In the genomic region with DNA sequence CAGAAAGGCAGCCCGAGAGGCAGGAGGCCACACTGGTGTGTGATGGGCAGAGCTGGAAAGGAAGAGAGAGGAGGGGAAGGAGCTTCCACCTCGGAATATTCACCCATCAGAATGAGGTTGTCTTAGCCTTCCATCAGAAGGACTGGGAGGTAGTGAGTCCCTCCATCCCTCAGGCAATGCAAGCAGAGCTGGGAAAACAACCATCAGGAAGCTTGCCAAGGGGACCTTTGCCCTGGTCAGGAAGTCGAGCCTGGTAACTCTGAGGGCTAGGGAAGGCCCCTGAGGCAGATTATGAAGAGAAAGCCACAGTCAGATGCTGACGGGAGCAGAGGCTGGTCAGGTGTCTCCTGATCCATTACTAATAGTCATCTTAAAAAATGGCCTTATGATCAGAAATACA, we compare ENCODE assay signal across 8 mouse cellular contexts. TPM values are rescaled to one million over a fixed set of nuclear protein-coding genes. Genes with fewer than 3 reads are reported as not detected.
DNase-seq lines count a peak whose midpoint lies in the region; ATAC-seq and TF ChIP-seq lines count a peak whose summit lies in the region.

No protein-coding gene starts in this region.

- TF ChIP-seq POLR2A in heart, adult 2 months (IDR thresholded peaks at IDR 0.05; ENCODE audit: insufficient read depth, low read depth, low read length), result no peak

- H3K27ac ChIP-seq in heart, adult 2 months, result peak overlapping the region; percentile 30; the same call in 1 of the 2 replicates
- H3K27ac ChIP-seq in heart, embryonic 15.5 days, result peak overlapping the region; percentile 63
- H3K27ac ChIP-seq in limb, embryonic 10.5 days, result peak overlapping the region; percentile 82

- TF ChIP-seq EP300 in heart, adult 2 months (IDR thresholded peaks at IDR 0.05; ENCODE audit: insufficient read depth, low read depth, low read length), result no peak

- no peaks in the 10 kb centered on the region for H3K36me3 ChIP-seq in heart, adult 2 months (ENCODE audit: control insufficient read depth, insufficient read depth, low read length)
- H3K36me3 ChIP-seq in heart, embryonic 15.5 days, result no peaks in the 10 kb centered on the region; the same call in 1 of the 2 replicates
- peaks cover 7% of the 10 kb centered on the region; the same call in 1 of the 2 replicates for H3K36me3 ChIP-seq in limb, embryonic 10.5 days

- 29% methylated on average over 4 of the region's 4 CpGs for WGBS in heart, adult 2 months
- WGBS in heart, embryonic 15.5 days, result 25% methylated on average over 4 of the region's 4 CpGs
- 21% methylated on average over 4 of the region's 4 CpGs for WGBS in limb, embryonic 10.5 days

- no peak overlapping the region for H3K9ac ChIP-seq in heart, adult 2 months (ENCODE audit: low read depth, low read length)
- no peak overlapping the region for H3K9ac ChIP-seq in heart, embryonic 15.5 days

- H3K4me1 ChIP-seq in heart, adult 2 months (ENCODE audit: control insufficient read depth, insufficient read depth, low read length), result peaks cover 13% of the 10 kb centered on the region
- peaks cover 37% of the 10 kb centered on the region for H3K4me1 ChIP-seq in heart, embryonic 15.5 days (replicated peaks)
- peaks cover 61% of the 10 kb centered on the region for H3K4me1 ChIP-seq in limb, embryonic 10.5 days

- no peaks in the 10 kb centered on the region for H3K9me3 ChIP-seq in heart, embryonic 15.5 days (replicated peaks)
- no peaks in the 10 kb centered on the region for H3K9me3 ChIP-seq in limb, embryonic 10.5 days (replicated peaks)

- DNase-seq in heart, adult 2 months, result peak in 1 of 2 experiments; percentile 39
- DNase-seq in heart, postnatal 10 days, result no peak
- DNase-seq in 3T3-L1 (ENCODE audit: low read depth, low spot score), result peak; percentile 79
- no peak for DNase-seq in limb, embryonic 10.5 days (ENCODE audit: low spot score)
- no peak for DNase-seq in thymus, postnatal 4 days
- no peak for DNase-seq in thymus, postnatal 10 days (ENCODE audit: low spot score in 2 of 2)
- no peak for DNase-seq in urinary bladder, postnatal 25 days (ENCODE audit: low spot score)

- TF ChIP-seq CTCF in heart, adult 2 months (IDR thresholded peaks at IDR 0.05), result no peak

- H3K27me3 ChIP-seq in heart, adult 2 months (ENCODE audit: control insufficient read depth, insufficient read depth, low read length), result no peaks in the 10 kb centered on the region
- H3K27me3 ChIP-seq in heart, embryonic 15.5 days, result no peaks in the 10 kb centered on the region
- no peaks in the 10 kb centered on the region for H3K27me3 ChIP-seq in limb, embryonic 10.5 days (ENCODE audit: low read depth, poor library complexity, severe bottlenecking)

- H3K79me2 ChIP-seq in heart, adult 2 months (replicated peaks; ENCODE audit: control insufficient read depth, insufficient read depth, low read length), result no peaks in the 10 kb centered on the region

- no peak overlapping the region for H3K4me3 ChIP-seq in heart, adult 2 months
- no peak overlapping the region for H3K4me3 ChIP-seq in heart, embryonic 15.5 days
- H3K4me3 ChIP-seq in limb, embryonic 10.5 days, result no peak overlapping the region

- H3K4me2 ChIP-seq in heart, embryonic 15.5 days, result no peak overlapping the region

- intact Hi-C loops in heart, adult 2 months (cut with DNase I), result loop anchor here (5.0 kb wide), 2 partner anchors 42 to 77 kb away; a partner anchor contains a TSS
- intact Hi-C loops in heart, postnatal 10 days (cut with DNase I), result loop anchor here (5.0 kb wide), 1 partner anchor 77 kb away; no protein-coding TSS in a partner anchor

- ATAC-seq in heart, embryonic 15.5 days (replicated peaks; ENCODE audit: insufficient number of reproducible peaks, insufficient read depth, low FRiP score, low read depth), result no peak

RNA-seq across cellular contexts. Expression of a gene that starts 31.7 kb away (rescaled TPM):
- total RNA-seq in heart, adult 2 months (2021), result 100 to 1,000 TPM; 244 to 288 TPM
- polyA plus RNA-seq in heart, adult 2 months (2012; rRNA removed), result 487 and 529 TPM in 2 replicates
- 100 to 1,000 TPM; 248 to 271 TPM for total RNA-seq in heart, postnatal 10 days (2021)
- 102 and 108 TPM in 2 replicates for polyA plus RNA-seq in heart, embryonic 15.5 days (2015; fragmentation: Nextera tagmentation; extraction: Ambion mirVana)
- polyA plus RNA-seq in limb, embryonic 10.5 days (2016; fragmentation: Nextera tagmentation; extraction: Ambion mirVana), result 56.8 and 67.3 TPM in 2 replicates

RNA-seq across cellular contexts. Expression of a gene that starts 43.1 kb away (rescaled TPM):
- total RNA-seq in heart, adult 2 months (2021), result 10 to 100 TPM; 33.5 TPM
- 27.3 and 39.4 TPM in 2 replicates for polyA plus RNA-seq in heart, adult 2 months (2012; rRNA removed)
- 10 to 100 TPM; 51.8 to 60.1 TPM for total RNA-seq in heart, postnatal 10 days (2021)
- 22.4 and 26.8 TPM in 2 replicates for polyA plus RNA-seq in heart, embryonic 15.5 days (2015; fragmentation: Nextera tagmentation; extraction: Ambion mirVana)
- 9.9 and 17.0 TPM in 2 replicates for polyA plus RNA-seq in limb, embryonic 10.5 days (2016; fragmentation: Nextera tagmentation; extraction: Ambion mirVana)

Comparison
In these comparisons a context has a peak if more than half of its experiments do, and no peak if none do; other contexts are left out.
1. H3K27ac ChIP-seq: peak in every context shown above with its lines; median percentile 82 in limb, embryonic 10.5 days; 63 in heart, embryonic 15.5 days; 30 in heart, adult 2 months.